Mouse (Mus musculus): ENCODE results near the gene Snapc4.
A peak's percentile ranks its signal among the peaks of the same experiment; 100 is the strongest.
"Not testable (repeated sequence)": the region's sequence is repeated elsewhere in the genome, so short reads cannot be mapped to it uniquely, and the experiment has no call there.

Snapc4 gene

DNA sequence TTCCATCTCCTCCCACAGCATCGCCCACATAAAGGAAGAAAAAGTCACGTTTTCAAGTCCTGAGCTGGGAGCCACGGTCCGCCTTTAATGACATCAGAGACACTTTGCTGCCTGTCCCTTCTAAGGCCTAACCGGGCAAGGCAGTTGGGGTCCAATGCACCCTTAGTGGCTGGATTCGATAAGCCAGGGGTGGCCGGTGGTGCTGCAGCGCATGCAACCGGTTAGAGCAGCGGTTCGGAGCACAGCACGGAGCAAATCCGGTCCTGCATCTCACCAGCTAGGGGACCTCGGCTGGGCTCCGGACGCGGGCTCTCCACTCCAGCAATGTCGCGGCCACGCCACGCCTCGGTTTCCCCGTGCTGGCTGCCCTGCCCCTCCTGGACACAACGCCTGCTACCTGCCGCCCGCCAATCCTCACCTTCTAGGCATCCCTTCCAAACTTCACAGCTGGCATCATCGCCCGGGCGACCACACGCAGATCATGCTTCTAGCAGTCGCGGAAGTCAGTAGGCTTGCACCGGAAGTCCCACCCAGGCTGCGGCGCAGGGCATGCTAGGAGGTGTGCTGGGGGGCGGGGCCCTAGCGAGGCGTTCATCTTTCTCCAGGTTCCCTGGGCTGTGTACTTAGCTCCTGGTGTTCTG lies at the start of gene Snapc4:
Gene Snapc4 (minus strand): TSS at position 523 of the 641 bp plus-strand sequence.
- DNase-seq (ENCODE audit: low read depth) = peak; percentile 85

DNA sequence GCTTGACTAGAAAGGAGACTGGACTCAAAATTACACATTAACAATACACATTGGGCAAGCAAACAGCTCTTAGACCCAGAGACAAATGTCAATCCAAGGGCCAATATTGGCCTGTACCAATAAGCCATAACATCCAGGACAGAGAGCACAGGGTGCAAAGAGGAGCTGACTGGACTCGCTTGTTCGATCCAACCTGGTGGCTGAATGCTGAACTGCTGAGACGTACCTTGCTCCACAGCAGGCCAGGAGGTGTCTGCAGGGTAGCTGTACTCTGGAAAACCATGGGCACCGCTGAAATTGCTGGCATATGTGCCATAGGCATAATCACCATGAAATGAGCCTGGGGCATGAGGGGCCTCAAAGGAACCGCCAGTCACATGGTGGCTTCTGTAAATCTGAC lies 49.4 kb upstream of the Snapc4 start:
- no peak for DNase-seq (ENCODE audit: low read depth)

DNA sequence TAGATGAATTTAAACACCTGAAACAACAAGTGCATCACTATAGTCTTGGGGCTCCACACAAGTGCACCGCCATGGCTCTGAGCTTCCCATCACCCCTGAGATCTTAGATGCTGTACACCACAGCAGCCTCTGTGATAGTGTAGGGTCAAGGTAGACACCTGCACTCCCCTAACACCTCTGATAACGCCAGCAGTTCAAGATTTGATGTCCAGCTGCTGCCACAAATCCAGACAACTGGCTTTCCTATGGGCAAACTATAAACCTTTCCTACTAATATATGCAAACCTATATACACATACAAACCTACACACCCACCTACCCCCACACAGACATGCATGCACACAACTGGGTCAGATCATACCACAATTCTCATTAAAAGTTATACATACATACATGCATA lies 44.1 kb upstream of the Snapc4 start:
- no peak for DNase-seq (ENCODE audit: low read depth)

DNA sequence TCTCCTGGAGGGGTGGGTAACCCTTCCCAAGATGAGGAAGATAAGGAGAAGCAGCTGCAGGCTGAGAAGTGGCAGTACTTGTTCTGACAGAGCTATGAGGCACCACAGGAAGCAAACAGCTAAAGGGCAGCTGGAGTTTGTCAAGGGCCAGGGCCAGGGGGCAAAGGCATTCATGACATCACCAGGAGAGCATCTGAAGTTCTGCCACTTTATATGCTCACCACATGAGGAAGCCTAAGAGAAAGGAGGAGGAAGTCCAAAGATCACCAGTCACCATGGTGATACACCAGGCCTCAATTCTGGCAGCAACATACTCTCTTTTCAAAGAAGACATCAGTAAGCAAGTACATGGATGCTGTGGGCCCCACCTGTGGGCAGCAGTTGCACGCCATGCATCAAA lies 42.6 kb upstream of the Snapc4 start:
- no peak for DNase-seq (ENCODE audit: low read depth)

DNA sequence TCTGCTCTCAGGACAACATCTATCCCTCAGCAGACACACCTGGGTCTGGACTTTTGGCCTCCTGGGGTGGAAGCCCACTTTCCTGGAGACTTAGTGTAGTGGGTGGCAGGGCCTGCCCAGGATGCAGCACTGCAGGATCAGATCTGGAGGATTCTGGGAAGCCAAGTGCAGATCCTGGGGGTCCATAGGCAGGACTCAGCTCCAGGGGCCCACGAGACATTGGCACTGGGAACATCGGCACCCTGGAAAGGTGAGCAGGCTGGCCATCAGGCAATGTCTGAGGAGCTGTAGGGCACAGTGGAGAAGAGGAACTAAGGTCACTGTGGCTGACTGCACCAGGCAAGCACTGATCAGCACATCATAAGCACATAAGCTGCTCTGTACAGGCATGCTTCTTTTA lies 41.5 kb upstream of the Snapc4 start:
- DNase-seq (ENCODE audit: low read depth) = no peak

DNA sequence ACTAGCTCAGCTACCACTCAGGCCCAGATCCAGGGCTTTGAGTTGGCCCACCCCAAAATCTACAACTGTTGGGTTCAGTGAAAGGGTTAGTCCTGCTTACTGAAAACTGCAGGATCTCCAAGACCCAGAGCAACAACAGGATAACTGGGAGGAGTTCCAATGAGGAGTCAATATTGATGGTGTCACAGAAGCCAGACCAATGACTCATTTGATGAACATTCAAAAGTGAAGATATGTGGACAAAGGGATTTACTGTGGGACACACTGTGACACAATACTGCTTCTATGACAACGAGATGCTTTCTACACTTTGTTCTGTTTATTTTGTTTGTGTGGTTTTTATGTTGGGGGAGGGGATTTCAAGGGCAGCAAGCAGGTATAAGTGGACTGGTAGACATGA lies 37.7 kb upstream of the Snapc4 start:
- DNase-seq (ENCODE audit: low read depth) = no peak

DNA sequence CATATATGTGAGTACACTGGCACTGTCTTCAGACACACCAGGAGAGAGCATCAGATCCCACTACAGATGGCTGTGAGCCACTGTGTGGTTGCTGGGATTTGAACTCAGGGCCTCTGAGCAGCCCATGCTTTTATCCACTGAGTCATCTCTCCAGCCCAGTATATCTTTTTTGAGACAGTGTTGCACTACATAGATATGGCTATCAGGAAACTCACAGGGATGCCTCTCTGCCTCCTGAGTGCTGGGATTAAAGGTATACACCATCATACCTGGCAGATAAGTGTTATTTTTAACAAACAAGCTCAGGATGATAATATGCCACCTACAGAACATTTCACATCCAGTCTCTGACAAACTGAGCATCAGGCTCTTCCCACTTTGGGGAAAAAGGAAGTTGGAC lies 36.6 kb upstream of the Snapc4 start:
- DNase-seq (ENCODE audit: low read depth) = no peak

DNA sequence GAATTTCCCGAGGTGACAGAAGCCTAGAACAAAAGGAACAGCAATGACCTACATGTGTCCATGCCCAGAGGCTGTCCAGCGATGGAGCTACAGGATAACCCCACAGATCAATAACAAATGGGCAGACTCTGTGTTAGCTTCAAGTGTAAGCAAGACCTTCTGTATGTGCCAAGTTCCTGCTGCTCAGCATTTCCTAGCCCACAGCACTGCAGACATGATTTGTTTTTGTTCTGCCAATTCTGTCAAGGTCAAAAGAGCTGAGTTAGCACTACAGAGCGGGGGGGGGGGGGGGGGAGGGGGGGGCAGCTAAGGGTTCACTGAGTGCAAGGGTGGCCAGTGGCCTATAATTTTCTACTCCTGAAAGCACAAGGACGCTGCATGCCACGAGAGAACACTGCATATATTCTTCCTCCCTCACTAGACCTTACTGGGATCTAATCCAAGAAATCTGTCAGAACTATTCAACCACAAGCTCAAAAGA lies 30.5 kb upstream of the Snapc4 start:
- no peak for DNase-seq (ENCODE audit: low read depth)

DNA sequence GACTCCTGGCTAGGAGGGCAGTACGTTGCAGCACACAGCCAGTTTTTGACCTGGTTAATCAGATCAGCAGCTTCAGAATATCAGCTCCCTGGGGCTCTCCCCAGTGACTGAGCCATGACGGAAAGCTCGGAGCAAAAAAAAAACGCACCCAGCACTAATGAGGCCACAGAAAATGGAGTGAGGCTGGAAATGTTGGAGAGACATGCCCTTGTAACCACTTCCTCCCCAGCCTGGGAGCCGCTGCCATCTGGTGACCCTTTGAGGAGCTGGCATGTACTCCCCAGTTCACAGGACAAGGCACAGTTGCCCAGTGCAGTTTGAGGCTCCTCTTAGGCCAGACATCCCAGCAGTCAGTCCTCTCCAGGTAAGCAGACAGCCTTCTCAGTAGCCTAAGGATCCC lies 29.6 kb upstream of the Snapc4 start:
- peak; percentile 47 for DNase-seq (ENCODE audit: low read depth)

DNA sequence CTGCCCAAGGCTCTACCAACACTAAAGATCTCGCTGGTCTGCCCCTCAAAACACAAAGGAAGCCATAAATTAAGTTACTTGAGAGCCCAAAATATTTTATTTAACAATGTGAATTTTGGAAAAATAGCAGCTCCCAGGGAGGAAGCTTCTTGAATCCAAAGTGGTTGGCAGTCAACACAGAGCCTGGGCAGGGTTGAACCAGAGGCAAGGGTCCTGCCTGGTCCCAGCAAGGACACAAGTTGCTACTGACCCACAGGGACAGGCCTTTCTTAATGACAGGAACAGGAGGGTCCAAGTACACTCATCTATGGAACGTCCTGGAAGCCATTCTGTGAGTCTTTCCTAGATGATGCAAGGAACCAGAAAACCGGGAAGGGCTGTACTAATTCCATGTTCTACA lies 28.9 kb upstream of the Snapc4 start:
- no peak for DNase-seq (ENCODE audit: low read depth)

DNA sequence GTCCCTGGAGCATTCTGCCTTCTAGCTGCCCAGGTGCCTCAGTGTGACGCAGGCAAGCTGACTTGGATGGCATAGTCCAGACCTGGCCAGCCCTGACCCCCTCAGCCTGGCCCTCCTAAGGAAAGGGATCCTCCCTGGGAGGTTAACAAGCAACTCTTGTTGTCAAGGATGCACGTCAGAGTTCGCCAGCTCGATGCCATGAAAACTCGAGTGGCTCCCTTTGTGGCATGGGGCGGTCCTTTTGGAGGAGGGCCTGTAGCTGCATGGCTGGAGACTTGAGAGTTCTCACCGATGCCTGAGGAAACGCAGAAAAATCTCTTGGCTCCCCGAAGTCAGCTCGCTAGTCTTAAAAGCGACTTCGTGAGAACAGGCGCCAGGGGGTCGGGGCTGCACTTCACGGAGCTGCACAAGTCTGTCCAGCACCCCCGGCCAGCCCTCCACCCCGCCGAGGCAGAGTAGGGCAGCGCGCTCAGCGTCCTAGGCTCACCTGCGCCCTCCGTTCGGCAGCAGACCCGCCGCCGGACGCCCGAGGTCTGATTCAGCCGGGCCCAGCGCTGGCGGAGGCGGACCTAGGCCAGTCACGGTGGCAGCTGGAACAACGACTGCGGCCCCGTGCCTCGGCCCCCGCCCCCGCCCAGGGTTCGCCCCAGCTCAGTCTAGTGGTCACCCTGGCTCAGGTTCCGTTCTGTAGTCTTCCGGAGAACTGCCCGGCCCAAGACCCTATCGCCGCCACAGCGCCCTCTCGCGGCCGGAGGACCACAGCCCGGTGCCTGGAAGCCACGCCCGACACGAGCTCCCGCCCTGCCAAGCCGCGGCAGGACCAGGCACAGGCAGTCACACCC lies 28.3 kb upstream of the Snapc4 start, which contains the start of gene Inpp5e:
Gene Inpp5e (minus strand): TSS at position 689 of the 842 bp plus-strand sequence.
- peak; percentile 94 for DNase-seq (ENCODE audit: low read depth)

DNA sequence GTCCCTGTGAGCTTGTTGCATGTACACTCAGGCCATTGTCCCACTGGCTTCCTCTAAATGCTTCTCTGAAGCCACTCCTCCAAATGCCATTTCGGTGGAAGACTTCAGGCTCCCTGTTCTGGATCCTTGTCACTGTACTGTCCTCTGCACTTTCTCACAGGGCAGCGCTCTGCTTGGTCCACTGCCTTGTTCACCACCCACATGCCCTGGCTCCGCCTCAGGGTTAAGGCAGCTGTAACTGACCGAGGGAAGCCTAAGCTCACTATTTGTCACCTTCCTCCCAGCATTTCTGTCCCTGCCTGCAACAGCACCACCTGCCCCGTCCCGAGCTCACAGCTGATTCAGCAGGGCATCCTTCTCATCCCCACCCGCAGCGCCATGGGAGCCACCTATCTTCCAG lies 22.9 kb upstream of the Snapc4 start:
- no peak for DNase-seq (ENCODE audit: low read depth)

DNA sequence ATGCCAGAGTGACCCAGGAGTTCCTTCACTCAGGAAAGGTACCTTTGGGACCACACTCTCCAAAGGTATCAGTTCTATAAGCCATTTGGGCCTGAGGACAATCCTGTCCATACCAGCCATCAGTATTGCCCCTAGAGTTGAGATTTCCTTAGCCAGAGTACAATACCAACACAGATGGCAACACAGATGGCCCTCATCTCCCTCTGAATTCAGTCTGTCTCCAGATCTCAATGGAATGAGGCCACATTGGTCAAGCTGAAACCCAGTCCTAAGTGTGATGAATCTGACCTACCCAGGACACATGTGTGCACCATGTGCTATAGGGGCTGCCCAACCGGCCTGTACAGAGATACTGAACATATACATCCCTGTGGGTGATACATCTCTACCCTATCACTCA lies 21.8 kb upstream of the Snapc4 start:
- DNase-seq (ENCODE audit: low read depth) = no peak

DNA sequence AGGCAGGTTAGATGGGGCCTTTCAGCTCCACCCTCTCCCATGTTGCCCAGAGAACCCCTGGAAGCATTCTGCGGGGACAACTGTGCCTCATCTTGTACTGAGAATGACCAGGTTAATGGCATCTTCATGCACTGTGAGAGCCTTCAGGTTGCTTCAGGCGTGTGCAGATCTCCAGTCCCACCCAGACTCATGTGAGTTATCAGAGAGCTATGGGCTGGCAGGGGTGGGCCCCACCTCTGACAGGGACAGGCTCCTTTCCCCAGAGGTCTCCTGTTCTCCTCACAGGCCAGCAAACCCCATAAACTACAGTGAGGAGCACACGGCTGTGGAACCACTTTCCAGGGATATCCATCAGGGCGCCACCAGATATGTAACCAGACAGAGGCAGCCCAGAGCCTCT lies 20.6 kb upstream of the Snapc4 start:
- no peak for DNase-seq (ENCODE audit: low read depth)

DNA sequence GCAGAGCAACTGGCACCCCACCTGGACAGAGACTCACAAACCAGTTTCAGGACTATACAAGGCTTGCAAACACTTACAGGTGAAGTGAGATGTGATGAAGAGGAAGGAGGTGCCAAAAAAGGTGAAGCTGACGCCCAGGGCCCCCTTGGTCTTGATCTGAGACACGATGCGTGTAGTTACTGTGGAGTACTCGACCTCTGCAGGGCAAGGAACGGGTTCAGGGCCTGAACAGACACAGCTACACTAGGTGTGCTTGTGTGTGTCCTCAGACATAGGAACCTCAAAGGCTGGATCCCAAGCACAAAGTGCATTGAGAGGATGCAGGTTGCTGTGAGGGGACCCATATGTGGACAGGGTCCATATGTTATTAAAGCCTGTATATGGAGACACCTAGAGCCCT lies 19.8 kb upstream of the Snapc4 start:
- no peak for DNase-seq (ENCODE audit: low read depth)

DNA sequence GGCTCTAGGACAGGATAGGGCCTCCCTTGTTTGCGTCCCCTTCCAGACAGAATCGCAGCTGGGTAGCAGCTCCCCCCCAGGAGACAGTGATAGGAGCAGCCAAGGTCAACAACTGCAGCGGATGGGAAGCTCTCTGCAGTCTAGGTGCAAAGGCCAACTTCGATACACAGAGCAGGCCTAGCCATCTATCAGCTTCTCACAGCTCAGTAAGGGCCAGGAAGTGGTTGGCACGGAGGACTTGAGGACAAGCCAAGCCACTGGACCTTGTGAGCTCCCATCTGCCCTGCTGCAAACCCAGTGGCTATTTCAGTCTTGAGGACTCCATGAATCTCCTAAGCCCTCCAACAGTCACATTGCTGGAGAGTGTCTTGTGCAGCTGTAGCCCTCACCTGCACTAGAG lies 19.2 kb upstream of the Snapc4 start:
- peak; percentile 22 for DNase-seq (ENCODE audit: low read depth)

DNA sequence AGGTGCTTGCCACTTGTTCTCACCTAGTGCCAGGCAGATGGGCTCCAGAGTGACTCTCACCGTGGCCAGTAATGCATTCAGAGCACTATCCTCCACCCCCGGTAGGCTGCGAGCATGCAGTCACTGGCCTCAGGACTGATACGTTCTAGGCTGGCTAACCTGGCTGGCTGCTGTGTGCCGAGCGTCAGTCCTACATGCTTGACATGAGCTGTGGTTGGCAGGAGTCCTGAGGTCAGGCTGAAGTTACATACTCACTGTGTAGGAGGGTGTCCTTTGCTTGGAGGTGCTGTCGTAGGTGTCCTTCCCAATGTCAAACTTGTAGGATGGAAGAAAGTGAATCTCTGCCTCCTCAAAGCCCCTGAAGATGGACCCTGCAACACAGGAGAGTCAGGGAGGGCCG lies 18.5 kb upstream of the Snapc4 start:
- no peak for DNase-seq (ENCODE audit: low read depth)

DNA sequence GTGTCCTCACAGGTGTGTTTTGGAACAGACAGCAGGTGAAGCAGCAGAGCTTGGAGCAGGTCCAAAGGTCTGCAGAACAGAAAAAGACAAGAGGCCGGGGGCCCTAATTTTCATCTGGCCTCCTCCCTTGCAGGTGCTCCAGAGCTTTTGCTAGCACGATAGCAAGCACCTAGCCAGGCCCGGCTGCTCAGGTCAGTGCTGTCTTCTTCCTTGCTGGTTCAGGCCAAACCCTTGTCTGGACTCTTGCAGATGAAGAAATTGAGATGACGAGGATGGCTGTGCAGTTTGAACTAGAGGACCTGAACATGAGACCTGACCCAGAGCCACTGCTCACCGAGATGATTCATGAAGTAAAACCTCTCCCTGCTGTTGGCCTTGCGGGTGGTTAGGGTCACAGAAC lies 11.2 kb upstream of the Snapc4 start:
- no peak for DNase-seq (ENCODE audit: low read depth)

DNA sequence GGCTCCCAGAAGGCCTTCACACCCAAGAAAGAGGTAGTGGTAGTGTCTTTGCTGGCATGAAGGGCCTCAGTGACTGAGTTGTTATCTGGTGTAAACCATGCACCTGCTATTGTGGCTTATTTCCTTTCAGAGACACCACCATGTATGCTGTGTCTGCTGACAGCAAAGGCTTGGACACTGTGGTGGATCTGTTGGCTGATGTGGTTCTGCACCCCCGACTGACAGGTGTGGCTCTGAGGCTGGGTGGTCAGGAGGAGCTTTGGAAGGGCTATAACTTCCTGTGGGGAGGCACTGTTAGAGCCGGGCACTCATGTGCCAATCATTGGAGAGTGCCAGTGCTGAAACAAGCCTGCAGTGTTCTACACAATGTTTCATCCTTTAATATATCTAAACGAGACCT lies 10.5 kb upstream of the Snapc4 start:
- DNase-seq (ENCODE audit: low read depth) = no peak

DNA sequence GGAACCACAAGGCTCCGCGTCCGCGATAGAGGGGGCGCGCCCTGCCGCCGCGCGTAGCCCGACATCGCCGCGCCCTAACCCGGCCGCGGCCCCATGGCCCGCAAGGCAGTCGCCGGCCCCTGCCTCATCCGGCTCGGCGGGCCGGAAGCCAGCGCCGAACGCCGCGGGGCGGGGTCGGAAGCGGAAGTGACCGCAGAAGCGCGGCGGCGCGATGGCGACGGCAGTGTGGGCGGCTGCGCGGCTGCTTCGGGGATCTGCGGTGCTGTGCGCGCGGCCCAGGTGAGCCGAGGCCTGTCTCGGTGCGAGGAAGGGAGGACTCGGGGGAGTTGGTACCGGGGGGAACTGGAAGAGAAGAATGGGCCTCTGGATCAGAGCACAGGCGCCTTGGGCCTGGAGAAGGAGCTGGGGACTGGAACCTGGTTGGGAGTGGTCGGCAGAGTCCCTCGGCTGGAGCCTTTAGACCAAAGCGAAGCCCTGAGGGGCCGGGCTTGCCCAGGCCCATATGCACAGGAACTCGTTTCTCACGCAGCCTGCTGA lies 8.8 kb upstream of the Snapc4 start, which contains the start of the genes Entr1 and Pmpca:
Gene Entr1 (minus strand): TSS at position 163 of the 537 bp plus-strand sequence.
Gene Pmpca (plus strand): TSS at position 186 of the 537 bp plus-strand sequence.
- peak; percentile 73 for DNase-seq (ENCODE audit: low read depth)

DNA sequence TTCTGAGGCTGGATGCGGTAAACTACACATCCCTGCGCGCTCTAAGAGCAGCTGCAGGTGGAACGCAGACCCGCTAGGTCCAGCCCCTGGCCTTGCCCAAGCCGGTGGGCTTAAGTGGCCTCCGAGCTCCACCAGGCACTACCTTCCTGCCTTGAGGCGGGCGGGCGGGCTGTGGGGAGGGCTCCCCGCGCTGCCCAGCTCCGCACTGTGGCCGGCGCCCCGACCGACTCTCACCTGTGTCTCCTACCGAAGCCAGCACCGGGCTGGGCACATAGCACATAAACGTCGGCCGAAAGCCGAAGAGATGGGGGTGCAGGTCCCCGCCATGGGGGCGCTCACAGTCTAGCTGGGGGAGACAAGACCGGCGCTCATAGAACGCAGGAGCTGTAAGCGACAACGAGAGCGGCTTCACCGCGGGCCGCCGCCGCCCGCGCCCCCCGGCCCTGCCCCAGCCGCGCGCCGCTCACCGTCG lies 8.3 kb upstream of the Snapc4 start:
- no peak for DNase-seq (ENCODE audit: low read depth)

DNA sequence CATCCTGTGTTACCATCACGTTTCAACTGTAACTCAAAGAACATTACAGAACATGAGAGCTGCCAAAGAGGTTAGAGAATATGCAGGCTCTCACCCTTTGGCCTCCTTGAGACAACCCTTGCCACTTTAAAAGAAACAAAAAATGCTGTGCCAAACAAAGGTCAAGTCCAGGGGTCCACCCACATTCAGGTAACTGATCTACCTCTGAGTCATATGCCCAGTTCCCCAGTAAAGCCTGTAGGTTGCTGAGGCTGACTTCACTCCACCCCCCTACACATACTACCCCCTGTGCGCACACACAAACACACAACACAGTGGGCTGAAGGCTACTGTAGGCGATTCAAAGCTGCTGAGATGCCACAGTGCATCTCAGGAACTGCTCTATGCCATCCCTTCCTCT lies 7.3 kb upstream of the Snapc4 start:
- DNase-seq (ENCODE audit: low read depth) = no peak

DNA sequence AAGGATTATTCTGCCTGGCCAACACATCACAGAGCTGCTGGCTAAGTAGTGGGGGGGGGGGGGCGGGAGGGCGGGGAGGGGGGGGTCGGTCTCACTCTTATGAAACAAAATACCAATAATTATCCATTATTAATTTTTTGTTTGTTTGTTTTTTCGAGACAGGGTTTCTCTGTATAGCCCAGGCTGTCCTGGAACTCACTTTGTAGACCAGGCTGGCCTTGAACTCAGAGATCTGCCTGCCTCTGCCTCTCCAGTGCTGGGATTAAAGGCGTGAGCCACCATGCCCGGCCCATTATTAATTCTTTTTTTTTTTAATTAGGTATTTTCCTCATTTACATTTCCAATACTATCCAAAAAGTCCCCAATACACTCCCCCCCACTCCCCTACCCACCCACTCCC lies 418 bp upstream of the Snapc4 start:
- DNase-seq (ENCODE audit: low read depth) = not testable (repeated sequence)
